Mouse (Mus musculus) heart, postnatal 36 days (tissue): ENCODE data around the gene Nid1. TPM values are rescaled to one million over a fixed set of nuclear protein-coding genes. Genes with fewer than 3 reads are reported as not detected.
"Not testable (repeated sequence)": the region's sequence is repeated elsewhere in the genome, so short reads cannot be mapped to it uniquely, and the experiment has no call there.

Experiments
- DNase-seq, 2 experiments: peaks; one replicate each; pipeline ENCODE4 v3.0.0; 2021 to 2022
- intact Hi-C: fragments of 180-260 bp; cut with DNase I; formaldehyde crosslinking; loops from one replicate; pipeline ENCODE4 v1.15.1; 2025
- total RNA-seq, 2 experiments: library from RNA; stranded (reverse); gene quantifications; 2 replicates each; pipeline ENCODE4 v1.2.3; 2021

The Nid1 gene
- total RNA-seq, 2 experiments from 2014 or later, result 81.2 to 107 TPM

DNA sequence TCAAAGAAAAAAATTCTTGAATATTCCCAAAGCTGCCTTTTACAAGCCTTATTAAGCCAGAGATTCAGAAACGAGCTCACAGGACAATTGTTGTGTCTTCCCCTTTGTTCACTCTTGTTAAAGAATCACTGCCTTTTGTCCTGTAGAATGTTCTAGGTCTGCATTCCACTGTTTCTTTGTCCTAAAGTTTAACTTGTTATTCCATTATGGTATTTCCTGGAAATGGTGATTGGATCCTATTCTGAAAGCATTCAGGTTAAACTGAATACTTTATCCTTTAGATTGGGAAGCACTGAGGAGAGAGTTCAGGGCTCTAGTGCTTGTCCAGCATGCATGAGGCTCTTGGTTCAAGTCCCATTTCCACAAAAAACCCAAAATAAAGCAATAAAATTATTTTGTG, 13.6 kb downstream of the Nid1 start:
- intact Hi-C loops, DNase-seq: not testable (repeated sequence)

DNA sequence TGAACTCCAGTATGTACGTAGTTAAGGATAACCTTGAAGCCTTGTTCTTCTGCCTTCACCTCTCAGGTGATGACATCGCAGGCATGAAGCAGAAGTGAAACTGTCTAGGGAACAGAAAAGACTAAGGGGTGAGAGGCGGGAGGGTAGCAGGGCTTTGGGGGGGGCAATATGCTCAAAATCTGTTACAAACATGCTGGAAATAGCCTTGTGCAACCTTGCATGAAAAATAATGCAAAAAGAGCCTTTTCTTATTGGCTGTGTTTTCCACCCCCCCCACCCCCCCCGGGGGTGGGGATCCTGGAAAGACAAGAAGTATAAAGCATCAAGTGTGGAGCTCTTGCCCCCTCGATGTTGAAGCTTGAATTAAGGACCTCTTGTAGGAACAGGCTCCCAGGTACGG, 16.0 kb downstream of the Nid1 start:
- DNase-seq, intact Hi-C loops: not testable (repeated sequence)

DNA sequence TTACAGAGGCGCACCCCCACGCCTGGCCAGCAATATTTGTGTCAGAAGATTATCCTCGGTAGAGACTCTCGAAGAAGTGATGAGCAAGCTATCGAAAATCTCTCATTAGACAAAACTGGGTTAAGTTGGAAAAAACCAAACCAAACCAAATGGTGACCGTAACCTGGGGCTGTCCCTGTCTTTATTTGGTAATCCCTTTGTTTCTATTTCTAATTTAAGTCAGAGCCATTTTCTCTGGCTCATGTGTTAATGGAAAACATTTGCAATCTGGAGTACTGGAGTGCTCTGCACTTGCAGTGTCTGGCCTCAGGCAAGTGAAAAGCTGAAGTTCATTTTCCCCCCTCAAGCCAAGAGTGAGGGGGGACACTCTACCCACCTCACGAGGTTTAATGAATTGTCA, 16.9 kb downstream of the Nid1 start:
- DNase-seq, intact Hi-C loops: not testable (repeated sequence)

DNA sequence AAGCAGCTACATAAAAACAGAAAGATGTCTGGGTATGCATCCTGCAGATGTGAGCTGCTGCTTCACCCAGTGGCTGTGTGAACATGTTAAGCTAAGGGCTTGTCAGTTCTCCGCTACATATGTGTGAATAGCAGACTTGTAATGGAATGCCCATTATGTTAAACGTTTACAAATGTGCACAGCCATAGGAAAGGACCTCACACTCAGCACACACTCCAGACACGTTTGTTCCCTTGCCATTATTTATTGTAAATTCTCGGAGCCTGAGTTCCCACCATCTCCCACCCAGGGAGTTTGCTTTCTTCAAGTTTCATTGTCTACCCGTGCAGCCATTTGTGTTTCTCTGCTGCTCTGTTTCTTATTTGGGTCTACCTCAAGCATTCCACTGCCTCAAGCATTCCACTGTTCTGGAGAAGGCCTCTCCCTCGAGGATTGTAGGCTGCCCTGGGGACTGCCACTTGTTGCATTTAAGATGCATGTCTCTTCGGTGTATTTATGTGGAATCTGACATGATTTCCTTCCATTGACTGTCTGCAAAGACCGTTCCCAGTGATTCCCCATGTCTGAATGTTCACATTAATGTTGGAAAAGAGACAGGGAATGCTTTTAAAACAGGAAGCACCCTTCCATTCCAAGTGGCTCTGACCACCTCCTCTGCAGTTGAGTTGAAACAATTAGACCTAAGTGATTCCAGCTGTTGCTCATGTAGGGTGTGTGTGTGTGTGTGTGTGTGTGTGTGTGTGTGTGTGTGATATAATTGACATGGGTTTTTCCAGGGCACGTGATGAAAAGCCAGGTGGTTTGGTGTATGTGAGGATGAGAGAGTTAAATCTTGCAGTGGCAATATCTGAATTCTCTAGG, 18.5 kb downstream of the Nid1 start:
- DNase-seq, intact Hi-C loops: not testable (repeated sequence)

DNA sequence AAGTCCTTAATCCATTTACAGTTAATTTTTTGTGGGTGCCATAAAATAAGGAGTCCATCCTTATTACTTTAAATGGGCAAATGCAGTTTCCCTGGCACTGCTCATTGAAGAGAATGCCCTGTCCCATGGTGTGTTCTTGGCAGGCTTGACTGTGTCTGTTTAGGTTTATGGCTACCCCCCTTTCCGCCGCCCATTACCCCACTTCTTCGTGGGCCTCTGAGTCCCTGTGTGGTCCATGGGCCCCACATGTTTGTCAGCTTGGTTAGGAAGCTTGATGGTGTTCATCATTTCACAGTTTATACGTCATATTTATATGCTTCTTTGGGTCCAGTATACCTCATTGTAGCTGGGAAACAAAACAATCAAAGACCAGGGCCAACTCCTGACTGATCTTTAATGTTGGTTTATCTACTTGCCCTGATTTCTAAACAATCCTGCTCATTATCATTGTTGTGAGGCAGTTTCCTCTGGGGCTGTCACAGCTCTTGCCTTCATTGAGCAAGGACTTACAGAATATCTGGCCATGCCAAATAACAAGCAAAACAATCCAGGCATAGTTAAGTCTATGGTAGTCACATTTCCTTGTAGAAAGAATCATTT, 20.9 kb downstream of the Nid1 start:
- no peak for DNase-seq
- intact Hi-C loops, result no loop called here

DNA sequence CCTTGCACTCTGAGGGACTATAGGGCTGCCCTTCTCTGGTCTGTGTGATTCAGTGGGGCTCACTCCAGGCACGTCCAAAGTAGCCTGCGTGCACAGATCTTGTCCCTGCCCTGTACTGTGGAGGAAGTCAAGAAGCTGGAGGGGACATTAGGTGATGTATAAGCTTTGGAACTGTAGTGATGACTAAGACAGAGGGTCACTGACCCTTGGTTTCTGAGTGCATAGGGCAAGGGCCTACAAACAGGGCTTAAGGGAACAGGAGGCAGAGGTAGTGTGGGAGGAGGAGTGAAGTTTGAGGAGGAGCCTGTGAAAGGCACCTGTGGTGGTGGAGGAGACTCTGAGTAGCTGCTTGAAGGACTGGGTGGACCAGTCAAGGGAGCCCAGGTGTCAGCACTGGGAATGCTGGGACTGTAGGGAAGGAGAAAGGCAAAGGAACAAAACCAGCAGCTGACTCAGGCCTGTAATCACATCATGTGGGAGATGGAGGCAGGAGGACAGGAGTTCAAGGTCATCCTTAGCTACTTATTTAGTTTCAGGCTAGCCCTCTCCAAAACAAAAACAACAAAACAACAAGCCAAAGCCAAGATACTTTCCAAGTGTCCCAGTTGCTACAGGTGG, 23.3 kb downstream of the Nid1 start:
- intact Hi-C loops, result no loop called here
- no peak for DNase-seq

DNA sequence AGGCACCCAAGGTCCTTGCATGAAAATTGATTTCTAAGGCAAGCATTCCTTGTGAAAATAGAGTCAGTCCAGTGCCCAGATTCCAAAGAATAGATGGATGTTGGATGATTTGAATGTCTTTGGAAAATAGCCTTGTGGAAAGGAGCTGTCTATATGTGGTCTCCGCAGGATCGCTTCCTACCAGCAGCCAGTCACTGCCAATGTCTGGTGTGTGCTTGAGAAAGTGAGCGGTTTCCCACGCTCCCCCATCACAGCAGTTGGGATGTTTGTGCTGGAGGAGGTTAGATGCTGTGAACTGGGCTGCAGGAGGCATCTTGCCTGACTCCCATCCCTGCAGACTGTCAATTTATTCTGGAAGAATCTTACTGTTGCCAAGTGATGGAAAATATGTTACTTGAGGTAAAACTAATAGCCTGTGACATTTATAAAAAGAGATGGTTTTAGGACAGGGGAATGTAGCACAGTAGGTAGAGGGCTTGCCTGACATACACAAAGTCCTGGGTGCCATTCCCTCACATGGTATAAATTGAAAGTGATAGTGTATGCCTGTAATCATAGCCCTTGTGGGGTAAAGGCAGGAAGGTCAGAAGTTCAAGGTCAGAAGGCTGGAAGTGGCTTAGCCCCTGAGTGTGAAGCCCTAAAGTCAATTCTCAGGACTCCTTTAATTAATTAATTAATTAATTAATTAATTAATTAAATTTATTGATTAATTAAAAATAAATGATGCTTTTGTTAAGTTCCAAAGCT, 24.3 kb downstream of the Nid1 start:
- intact Hi-C loops, result no loop called here

DNA sequence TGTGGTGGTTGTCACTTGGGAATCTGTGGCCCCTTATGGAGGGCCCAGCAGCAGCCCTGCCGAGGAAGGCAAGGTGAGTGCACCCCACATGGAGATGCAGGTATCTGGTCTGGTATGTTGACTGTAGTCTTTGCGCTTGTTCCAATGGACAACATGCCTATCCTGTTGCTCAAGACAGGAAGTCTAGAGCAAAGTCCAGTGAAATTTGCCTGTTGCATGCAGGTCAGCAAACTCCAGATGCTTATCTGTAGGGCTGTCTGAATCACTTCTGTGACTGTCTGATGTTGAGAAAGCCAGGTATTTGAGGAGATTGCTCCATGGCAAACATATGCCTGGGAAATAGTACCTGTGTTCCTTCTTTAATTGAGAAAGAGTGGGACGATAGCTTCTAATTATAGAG, 26.6 kb downstream of the Nid1 start:
- DNase-seq, result no peak
- intact Hi-C loops, result no loop called here

More for the DNA sequence above, 24.3 kb downstream of the Nid1 start:
- DNase-seq, result no peak

DNA sequence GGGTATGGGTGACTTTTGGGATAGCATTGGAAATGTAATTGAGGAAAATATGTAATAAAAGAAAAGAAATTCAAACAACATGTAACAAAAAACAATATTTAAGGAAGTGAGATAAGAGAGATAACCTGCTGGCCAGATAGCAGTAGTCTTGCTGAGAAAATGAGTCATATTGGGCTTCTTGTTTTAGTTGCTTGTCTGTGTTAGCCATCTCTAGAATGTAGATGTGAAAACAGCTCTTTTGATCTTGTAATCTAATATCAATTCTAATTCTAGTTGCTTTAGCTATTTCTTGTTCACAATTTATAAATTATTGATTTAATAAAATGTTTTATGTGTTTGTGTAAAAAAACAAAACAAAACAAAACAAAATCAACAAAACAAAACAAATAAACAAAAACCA, 29.9 kb downstream of the Nid1 start:
- DNase-seq, intact Hi-C loops: not testable (repeated sequence)

DNA sequence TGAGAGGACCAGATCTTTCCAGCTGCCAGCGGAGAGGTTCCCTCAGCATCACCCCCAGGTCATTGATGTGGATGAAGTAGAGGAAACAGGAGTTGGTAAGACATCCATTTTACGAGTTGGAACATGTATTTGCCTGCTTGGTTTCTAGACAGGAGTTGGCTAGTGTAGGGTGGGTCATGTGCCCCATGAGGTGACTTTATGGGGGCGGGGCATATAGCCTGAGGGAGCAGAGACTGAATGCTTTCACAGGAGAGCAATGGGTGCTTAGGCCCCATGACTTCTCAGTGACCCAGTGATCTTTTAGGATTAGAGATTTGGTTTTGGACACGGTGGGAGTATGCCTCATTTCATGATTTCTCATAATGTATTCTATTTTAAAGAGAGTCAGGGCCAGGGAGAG, 31.2 kb downstream of the Nid1 start:
- intact Hi-C loops, result no loop called here
- no peak for DNase-seq

DNA sequence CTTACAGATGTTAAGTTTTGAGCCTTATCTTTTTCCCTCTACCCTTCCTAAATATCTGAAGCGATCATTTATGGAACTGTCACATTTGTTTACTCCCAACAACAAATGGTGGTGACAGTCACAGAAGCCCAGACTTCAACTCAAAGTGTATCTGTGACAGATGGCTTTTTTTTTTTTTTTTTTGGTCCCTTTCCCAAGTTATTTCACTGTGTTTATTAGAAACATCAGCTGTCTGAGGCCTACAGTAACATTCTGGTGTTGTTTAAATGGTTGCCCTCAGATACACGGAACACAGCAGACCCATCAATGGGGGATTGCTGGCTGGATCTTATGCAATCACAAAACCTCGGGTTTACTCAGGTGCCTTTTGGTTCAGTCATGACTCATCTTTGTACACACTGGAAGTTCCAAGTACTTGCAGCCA, 34.0 kb downstream of the Nid1 start:
- intact Hi-C loops, result no loop called here
- no peak for DNase-seq

DNA sequence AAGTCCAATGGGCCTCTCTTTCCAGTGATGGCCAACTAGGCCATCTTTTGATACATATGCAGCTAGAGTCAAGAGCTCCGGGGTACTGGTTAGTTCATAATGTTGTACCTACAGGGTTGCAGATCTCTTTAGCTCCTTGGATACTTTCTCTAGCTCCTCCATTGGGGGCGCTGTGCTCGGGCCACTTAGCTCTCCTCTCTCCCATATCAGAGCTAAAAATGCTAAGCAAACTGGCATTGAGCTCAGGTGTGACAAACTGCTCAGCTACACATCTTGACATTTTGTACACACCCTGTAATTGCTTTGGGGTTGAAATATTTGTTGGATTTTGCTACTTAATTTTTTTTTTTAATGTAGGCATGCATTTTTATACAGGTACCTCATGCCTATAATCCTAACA, 37.1 kb downstream of the Nid1 start:
- intact Hi-C loops, DNase-seq: not testable (repeated sequence)

DNA sequence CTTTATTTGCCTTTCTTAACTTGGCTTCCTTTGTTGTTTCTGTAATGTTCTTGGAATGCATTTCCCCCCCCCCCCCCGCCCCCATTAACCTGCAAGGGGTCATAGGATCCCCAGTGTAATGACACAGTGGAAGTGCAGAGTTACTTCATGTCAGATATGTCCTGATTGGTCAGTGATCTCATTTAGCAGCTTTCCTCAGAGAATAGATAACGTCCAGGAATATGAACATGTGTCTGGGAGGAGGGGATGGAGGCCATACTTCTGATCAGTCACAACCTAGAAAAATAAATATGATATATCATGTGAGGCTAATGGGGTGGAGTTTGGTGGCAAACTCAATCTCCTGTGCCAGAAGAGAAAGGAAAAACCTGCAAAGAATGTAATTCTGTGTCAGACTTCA, 37.6 kb downstream of the Nid1 start:
- no peak for DNase-seq
- intact Hi-C loops, result no loop called here

DNA sequence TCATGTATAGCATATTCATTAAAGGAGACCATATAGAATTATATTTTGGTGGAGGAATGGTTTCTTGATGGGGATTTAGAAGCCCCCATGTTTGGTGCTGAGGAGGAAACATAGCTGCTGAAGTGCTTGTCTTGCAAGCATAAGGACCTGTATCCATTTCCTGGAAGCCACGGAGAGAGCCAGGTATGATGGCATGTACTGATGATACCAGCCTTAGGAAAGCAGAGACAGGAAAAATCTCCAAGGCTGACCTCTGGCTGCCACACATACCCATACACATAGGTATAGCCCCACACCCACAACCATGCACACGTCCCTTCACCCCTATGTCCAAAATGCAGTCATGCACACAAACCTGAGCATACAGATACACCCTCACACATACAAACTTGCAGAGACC, 39.2 kb downstream of the Nid1 start:
- no peak for DNase-seq
- intact Hi-C loops, result no loop called here

DNA sequence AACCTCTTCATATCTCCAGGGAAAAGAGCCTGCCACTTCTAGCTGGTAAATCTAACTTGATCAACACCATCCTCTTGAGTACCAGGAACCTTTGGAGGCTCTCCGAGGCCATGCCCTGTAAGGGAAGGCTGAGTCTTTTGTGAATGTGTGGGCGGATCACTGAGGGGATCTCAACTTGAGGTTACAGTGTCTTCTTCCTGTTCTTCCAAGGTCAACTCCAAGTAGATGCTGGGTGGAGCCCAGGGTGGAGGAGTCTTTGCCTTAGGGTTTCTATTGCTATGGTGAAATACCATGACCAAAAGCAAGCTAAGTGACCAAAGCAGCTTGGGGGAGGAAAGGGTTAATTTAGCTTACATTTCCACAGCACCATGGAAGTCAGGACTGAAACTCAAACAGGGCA, 39.7 kb downstream of the Nid1 start:
- intact Hi-C loops, result no loop called here
- DNase-seq, result no peak

DNA sequence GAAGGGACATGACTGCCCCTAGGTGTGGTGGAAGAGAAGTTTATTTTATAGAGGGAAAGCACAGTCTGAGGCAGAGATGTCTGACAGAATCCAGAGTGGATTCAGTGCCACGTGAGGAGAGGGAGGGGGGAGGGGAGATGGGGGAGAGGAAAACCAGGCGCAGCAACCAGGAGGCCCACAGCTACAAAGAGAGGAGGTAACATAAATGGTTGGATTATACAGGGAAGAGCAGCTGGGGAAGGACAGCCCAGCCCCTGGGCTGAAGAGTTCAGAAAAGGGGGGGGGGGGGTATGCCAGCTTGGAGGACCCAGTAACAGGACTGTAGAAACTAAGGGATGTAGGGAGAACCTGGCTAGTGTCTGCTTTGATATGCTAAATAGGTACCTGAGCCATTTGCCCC, 42.6 kb downstream of the Nid1 start:
- DNase-seq, result no peak
- intact Hi-C loops, result no loop called here

DNA sequence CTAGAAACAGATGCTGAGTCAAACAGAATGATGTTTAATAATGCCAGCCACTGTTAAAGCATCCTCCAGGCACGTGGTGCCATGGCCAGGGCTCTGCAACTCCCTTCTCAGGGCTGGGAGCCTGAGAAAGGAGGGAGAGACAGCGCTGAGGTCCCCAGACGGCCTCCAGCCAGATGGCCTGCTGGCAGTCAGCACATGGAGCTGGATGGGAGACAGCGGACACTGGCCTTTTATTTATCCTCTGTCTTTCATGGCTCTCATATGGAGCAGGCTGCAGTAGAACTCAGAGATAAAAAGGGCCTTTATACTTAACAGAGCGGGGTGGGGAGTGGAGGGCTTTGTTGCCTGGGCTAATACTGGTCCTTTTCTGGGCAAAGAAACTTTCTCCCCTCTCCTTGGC, 43.7 kb downstream of the Nid1 start:
- intact Hi-C loops, result no loop called here
- DNase-seq, result peak; percentile 62 to 72

DNA sequence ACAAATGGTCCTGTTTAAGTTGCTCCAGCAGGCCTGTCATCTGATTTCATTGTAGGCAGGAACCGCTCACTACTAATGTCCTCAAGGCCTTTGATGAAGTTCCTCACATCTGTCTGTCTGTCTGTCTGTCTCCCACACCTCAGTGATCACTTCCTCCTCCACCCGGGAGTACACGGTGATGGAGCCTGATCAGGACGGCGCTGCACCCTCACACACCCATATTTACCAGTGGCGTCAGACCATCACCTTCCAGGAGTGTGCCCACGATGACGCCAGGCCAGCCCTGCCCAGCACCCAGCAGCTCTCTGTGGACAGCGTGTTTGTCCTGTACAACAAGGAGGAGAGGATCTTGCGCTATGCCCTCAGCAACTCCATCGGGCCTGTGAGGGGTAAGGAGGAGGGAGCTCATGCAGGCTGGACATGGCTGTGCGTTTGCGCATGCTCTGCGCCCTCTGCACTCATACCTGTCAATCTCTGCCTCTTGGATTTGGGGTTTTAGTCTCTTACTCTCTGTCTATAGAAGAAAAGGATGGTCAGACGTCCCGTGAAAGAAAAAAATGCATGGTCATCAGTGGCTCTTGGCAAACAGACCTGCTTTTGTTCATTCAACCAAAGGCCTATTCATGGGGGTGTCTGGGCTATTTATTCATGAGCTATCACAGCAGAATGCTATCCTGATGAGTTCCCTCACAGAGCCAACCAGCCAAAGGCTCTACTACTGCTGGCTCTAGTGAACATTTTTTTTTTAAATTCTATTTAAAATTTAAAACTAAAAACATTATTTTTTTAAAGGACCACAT, 44.7 kb downstream of the Nid1 start:
- DNase-seq, result no peak
- intact Hi-C loops, result no loop called here

DNA sequence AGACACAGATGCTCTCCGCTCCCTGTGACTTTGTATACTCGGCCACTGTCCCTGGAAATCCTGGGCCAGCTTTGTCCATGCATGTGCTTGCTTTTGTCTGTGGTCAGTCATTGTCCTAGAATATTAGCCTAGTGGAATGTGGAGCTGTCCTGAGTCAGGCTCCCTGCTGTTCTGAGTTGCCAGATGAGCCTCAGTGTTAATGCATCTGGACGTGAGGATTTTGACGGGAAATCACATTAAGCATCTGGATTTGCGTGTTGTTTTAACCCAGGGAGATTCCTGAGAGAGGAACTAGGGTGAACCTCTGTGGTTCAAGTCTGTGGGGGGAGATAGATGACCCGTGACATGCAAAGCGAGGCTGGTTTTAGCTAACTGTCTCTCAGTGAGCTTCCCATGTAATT, 47.0 kb downstream of the Nid1 start:
- intact Hi-C loops, result no loop called here

DNA sequence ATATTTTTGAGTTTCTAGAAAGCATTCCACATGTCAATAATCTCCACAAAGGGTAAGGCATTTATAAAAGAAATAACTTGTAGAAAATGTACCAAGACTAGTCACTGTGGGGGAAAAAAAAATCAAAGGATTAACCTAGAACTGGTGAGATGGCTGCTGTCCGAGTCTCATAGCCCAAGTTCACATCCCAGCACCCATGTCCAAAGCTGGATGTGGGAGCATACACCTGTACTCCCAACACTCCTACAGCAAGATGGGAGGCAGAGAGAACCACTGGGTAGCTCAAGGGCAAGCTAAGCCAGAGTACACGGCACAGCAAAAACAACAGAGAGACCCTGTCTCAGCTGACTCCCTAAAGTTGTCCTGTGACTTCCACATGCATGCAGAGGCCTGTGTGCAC, 47.5 kb downstream of the Nid1 start:
- DNase-seq, result no peak
- intact Hi-C loops, result no loop called here

More for the DNA sequence above, 47.0 kb downstream of the Nid1 start:
- no peak for DNase-seq
